Mouse (Mus musculus): ENCODE results near the gene Proca1. TPM values are rescaled to one million over a fixed set of nuclear protein-coding genes. Genes with fewer than 3 reads are reported as not detected.

Proca1 gene
- total RNA-seq, 2 experiments from 2014 or later = 3.4 to 4.4 TPM

DNA sequence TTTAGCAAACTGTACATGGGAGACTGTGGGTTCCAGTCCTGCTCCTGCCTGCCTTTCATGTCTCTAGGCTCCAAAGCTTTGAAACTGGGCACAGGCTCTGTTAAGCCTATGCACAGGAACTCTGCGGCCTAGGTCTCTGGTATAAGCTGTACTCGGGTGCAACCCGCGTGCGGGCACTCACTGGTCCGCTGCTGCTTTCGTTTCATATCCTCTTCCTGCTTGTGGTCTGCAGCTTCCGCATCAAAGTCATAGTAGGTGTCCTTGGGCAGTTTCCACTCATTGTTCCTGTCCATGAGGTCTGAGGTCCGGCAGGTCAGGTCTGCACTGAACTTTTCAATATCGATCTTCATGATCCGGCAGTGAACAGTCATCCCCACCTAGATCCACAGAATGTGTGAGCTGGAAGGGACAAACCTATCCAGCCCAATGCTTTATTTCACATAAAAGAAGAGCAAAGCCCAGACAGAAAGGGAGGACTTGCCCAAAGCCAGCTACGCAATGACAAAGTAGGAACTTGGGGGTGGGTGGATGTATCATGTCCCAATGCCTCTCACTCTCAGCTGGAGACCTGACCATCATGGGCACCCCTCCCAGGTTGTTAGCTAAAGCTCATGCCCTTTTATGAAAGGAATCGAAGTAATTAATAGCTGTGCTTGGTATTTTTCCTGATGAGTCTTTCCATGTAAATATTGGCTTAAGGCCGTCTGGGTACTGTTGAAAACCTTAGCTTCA lies 20.1 kb downstream of the Proca1 start:
- no peak for DNase-seq (ENCODE audit: low spot score in 2 of 2)

DNA sequence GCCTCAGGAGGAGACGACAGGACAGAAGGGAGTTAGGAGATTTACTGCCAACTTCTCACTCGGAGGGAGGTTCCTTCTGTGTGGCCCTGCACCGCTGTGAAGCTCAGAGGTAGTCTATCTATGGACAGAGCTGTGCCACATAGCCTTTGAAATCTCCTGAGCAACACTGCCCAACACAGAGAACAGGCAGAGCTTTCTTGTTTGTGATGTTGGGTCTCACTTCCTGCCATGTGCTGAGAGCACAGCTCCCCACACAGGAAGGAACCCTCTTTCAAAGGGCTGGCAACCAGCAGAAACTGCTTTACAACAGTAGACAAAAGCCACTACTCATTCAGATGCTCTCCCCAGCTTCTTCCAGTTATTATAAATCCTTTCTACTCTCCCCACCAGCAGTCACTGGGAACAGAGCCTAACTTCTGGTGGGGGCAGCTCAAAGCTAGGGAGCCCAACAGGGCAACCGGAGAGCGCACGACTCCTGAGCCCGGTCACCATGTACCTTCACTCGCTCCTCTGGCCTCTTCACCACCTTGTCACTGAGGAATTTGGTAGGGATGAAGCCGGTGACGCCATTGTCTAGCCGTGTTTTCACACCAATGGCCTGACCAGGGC lies 22.6 kb downstream of the Proca1 start:
- no peak for DNase-seq (ENCODE audit: low spot score in 2 of 2)

DNA sequence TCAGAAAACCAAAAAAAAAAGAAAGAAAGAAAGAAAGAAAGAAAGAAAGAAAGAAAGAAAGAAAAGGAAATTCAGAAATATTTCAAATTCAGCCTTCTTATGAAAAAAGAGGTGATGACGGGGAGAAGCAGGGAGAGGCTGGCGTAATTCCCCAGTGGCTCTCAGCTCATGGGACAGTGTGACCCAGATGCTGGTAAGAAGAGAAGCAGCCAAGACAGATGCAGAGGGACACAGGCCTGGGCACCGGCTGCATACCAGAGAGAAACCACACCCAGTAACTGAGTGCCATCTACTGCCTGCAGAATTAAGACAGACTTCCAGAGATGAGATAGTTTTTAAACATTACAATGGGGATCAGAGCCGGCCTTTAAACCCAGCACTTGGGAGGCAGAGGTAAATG lies 30.4 kb downstream of the Proca1 start:
- no peak for DNase-seq (ENCODE audit: low spot score in 2 of 2)

DNA sequence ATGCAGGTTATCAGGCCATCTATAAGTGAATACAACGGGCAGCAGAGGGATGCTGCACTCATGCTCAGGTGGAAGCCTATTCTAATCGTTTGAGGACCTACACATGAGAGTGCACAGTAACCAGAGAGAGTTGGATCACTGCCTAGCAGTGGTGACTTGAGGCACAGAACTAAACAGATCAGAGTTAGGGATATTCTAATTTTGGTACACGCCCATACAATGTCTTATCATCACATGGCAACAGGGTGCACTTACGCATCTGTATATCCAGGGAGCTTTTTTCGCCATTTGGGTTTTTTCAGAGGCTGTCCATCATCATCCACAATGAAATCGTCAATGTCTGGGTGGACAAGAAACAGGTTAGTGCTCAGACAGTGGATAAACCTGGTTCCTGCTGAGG lies 38.3 kb downstream of the Proca1 start:
- DNase-seq (ENCODE audit: low spot score in 2 of 2) = no peak

DNA sequence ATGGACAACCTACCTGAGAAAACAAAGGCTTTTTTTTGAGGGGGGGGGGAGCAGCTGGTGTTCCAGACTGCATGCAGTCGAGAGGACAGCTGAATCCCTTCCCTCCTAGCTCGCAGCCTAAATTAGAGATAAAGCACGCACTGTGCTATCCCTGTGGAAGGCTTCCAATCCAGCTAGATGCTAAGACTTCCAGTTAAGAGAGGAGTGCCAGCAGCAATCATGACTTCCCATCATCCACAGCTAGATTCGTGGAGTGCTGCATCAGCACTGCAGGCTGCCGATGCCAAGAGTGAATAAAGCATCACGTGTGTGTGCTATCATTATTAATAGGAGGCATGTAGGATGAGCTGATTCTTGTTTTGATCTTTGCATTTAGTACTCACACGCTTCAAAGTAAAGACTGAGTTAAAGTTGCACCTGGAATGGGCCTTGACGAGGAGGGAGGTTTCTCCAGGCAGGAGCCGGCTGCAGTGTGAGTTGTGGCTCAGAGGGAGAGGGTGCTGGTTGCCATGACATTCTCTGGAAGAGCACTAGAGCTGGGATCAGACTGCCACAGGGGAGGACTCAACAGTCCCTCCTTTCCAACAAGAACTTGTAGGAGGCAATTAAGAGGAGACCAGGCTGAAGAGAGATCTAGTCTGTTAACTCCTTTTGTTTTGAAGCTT lies 47.1 kb downstream of the Proca1 start:
- peak; percentile 71 to 88 for DNase-seq (ENCODE audit: low spot score in 2 of 2)

DNA sequence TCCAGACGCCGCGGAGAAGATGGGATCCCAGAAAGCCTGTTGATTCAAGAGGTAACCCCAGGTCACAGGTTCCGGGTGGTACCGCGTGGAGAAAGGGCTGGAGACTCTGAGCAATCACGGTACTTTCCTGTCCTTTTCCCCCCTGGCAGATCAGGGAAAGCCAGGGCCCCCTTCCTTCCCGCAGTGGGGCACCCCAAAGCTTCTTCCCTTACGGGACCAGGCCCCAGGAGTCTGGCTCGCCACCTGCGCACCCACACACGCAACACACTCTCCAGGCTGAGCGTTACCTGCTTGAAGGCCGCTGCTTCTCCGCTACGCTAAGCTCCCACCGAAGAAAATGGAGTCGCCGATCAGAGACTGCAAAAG lies 52.1 kb downstream of the Proca1 start:
- DNase-seq (ENCODE audit: low spot score in 2 of 2) = no peak

DNA sequence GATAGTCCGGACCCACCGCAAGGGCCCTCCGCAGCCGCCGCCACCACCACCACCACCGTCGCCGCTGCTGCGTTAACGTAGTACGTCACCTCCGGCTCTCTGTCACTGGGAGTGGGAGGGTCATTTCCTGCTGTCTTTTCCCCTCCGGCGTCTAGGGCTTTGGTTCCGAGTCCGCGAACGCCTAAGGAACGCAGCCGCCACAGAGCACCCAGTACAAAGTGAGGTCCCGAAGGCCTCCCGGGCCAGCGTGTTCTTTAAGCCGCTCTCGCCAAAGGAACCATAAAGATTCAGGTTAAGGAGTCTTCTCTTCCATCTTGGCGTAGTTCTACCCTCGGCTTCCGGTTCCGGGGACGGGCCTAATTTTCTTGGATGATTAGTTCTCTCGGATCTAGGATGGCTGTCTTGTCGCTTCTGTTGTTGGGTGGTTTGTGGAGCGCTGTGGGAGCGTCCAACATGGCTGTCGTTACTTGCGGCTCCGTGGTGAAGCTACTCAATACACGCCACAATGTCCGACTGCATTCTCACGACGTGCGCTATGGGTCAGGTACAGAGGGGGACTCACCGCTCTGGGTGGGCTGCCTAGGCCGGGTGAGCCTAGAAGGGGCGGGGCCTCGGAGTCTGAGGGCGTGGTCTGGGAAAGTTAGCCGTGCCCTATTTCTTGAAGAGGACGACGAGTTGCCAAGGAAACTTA lies 52.6 kb downstream of the Proca1 start, which contains the start of the genes Sdf2 and Supt6:
Gene Sdf2 (plus strand): TSS at position 120 of the 691 bp plus-strand sequence.
Gene Supt6 (minus strand): TSS at position 361 of the 691 bp plus-strand sequence.
- DNase-seq (ENCODE audit: low spot score in 2 of 2) = peak; percentile 83 to 93

DNA sequence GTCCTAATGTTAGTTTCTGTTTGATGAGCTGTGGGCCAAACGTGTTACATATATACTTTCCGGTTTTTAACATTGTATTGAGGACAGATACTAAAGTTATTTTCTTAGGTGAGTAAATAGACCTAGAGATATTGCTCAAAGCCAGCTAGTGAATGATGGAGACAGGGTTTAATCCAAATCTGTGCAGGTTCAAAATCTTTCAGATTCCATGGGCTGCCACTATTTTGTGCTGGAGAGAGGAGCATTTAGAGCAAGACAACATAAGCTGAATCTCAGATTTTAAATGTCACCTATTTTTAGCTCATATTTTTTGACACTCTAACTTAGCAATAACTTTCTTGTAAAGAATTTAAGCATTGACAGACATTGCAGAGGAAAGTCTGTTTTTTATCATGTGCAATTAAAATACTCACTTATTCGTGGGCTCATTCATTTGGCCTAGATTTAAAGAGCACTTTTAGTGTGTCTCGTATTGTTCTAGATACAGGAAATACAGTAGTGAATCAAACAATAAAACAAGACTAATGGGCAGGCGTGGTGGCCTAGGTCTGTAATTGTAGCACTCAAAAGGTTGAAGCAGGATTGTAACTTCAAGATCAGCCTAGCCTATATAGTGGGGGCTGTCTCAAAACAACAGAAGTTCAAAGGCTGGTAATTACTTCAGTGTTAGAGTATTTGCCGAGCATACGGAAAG lies 53.3 kb downstream of the Proca1 start:
- DNase-seq (ENCODE audit: low spot score in 2 of 2) = no peak

DNA sequence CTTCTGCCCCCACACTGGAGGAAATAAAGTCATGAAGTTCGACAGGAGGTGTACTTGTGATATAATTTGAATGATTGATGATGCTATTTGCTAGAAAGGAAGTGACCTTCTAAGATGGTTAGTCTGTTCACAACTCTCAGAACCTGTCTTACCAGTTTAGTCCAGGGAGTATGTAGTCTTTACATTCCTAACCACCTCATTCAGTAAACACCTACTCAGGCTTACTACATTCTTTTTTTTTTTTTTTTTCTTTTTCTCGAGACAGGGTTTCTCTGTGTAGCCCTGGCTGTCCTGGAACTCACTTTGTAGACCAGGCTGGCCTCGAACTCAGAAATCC lies 53.8 kb downstream of the Proca1 start:
- DNase-seq (ENCODE audit: low spot score in 2 of 2) = no peak

DNA sequence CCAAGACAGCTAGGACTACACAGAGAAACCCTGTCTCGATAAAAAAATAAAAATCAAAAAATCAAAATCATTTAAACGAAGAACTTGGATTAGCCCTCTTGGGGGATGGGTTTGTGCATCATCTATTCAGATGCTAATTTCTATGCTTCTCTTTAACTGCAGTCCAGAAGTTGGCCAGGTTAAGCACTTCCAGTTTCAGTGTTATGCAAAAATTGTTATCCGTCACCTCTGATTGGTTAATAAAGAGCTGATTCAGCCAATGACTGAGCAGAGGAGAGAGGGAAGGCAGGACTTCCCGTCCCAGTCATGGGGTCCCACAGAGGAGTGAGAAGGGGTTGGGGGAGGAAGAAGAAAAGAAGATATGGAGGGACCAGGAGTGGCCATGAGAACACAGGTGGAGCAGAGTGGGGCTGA lies 54.5 kb downstream of the Proca1 start:
- DNase-seq (ENCODE audit: low spot score in 2 of 2) = no peak

Small RNA genes lying within 50 kb of the gene (microRNA-seq; reads per million reads assigned to microRNA genes)
- gene Mir7653 = 0.39 to 0.49 reads per million in 2 experiments

Other genes with a start within 250 kb of the Proca1 start
- gene Phf12, start 210.6 kb upstream of the Proca1 start, total RNA-seq (2021) = 10 to 100 TPM; 52.6 to 55.4 TPM
- gene Dhrs13, start 161.1 kb upstream of the Proca1 start, total RNA-seq (2021) = 1 to 10 TPM; 5.0 TPM
- gene Flot2, start 155.5 kb upstream of the Proca1 start, total RNA-seq (2021) = 10 to 100 TPM; 73.6 to 75.9 TPM
- 10 to 100 TPM; 19.2 to 19.7 TPM for gene Eral1, start 113.0 kb upstream of the Proca1 start, total RNA-seq (2021)
- gene Fam222b, start 98.7 kb upstream of the Proca1 start, total RNA-seq (2021) = 10 to 100 TPM; 29.7 to 30.5 TPM
- 1 to 10 TPM; 8.3 to 9.8 TPM for gene Traf4, start 27.8 kb upstream of the Proca1 start, total RNA-seq (2021)
- 1 to 10 TPM; 2.6 to 4.1 TPM for gene Nek8, start 16.7 kb upstream of the Proca1 start, total RNA-seq (2021)
- gene Tlcd1, start 16.7 kb upstream of the Proca1 start, total RNA-seq (2021) = 10 to 100 TPM; 16.8 to 17.5 TPM
- gene Rpl23a, start 9.8 kb upstream of the Proca1 start, total RNA-seq (2021) = 100 to 1,000 TPM; 770 to 803 TPM
- 10 to 100 TPM; 22.5 to 25.8 TPM for gene Rab34, start 5.0 kb upstream of the Proca1 start, total RNA-seq (2021)
- gene Sdf2, start 52.4 kb downstream of the Proca1 start, total RNA-seq (2021) = 10 to 100 TPM; 65.5 to 71.2 TPM
- 100 to 1,000 TPM; 123 to 126 TPM for gene Supt6, start 52.6 kb downstream of the Proca1 start, total RNA-seq (2021)
- 100 to 1,000 TPM; 183 to 188 TPM for gene 2610507B11Rik, start 68.4 kb downstream of the Proca1 start, total RNA-seq (2021)
- 1 to 10 TPM; 7.4 TPM for gene BC030499, start 97.4 kb downstream of the Proca1 start, total RNA-seq (2021)
- 1 to 10 TPM; 5.7 to 7.1 TPM for gene Spag5, start 108.1 kb downstream of the Proca1 start, total RNA-seq (2021)
- 100 to 1,000 TPM; 856 to 892 TPM for gene Aldoc, start 129.6 kb downstream of the Proca1 start, total RNA-seq (2021)
- gene Pigs, start 135.0 kb downstream of the Proca1 start, total RNA-seq (2021) = 10 to 100 TPM; 59.0 to 62.0 TPM
- 10 to 100 TPM; 33.0 to 33.5 TPM for gene Unc119, start 150.1 kb downstream of the Proca1 start, total RNA-seq (2021)
- gene Foxn1, start 193.2 kb downstream of the Proca1 start, total RNA-seq (2021) = not detected
- gene Slc13a2, start 228.8 kb downstream of the Proca1 start, total RNA-seq (2021) = not detected

Measured in layer of hippocampus, adult 18-20 months (tissue).